Mouse (Mus musculus) E14TG2a.4 (cell line): ENCODE measurements at regions not wholly inside any gene's neighbourhood (a gene's known extent, or its start where the extent isn't known, plus 50 kb on each side); places are given as distances from the start of the nearest gene placed in this dataset.
"Not testable (repeated sequence)": the region's sequence is repeated elsewhere in the genome, so short reads cannot be mapped to it uniquely, and the experiment has no call there.

Experiments
- H3K27me3 ChIP-seq: 2 replicates; pipeline ENCODE4 v1.6.1; 2014; ENCODE audit warnings: low read length, control low read depth; ENCODE audit not compliant: insufficient read depth
- H3K36me3 ChIP-seq: 2 replicates; pipeline ENCODE4 v1.6.1; 2014; ENCODE audit warnings: low read length, control low read depth; ENCODE audit not compliant: insufficient read depth
- H3K4me1 ChIP-seq: replicated peaks from 2 replicates; pipeline ENCODE4 v1.6.1; 2014; ENCODE audit warnings: low read depth, low read length, control low read depth
- H3K4me3 ChIP-seq: replicated peaks from 2 replicates; pipeline ENCODE4 v1.5.1; 2014; ENCODE audit warnings: mild to moderate bottlenecking, low read length
- H3K9me3 ChIP-seq: 2 replicates; pipeline ENCODE4 v1.6.1; 2014; ENCODE audit warnings: low read length, control low read depth
- CTCF ChIP-seq: conservative IDR thresholded peaks from 2 replicates; pipeline ENCODE4 v1.5.1; 2014; ENCODE audit warnings: low read length
- NANOG ChIP-seq: IDR thresholded peaks from 2 replicates; pipeline ENCODE4 v1.6.1; 2014; ENCODE audit warnings: borderline replicate concordance, low read length, mixed read lengths
- POU5F1 ChIP-seq: IDR thresholded peaks from 2 replicates; pipeline ENCODE4 v1.6.1; 2014; ENCODE audit warnings: low read length, borderline replicate concordance

- Histone ChIP-seq H3K4me3 (no peak overlapping the region), H3K4me1 (no peaks in the 10 kb centered on the region), H3K27me3 (no peaks in the 10 kb centered on the region), H3K9me3 (no peaks in the 10 kb centered on the region), H3K36me3 (no peaks in the 10 kb centered on the region)
- TF ChIP-seq CTCF: no peak
Observed at GRCm38 (mm10) chr4:25065347-25065746, 99.1 kb downstream of the Gpr63 start.

- not testable (repeated sequence) for H3K36me3 ChIP-seq, H3K4me1 ChIP-seq, H3K4me3 ChIP-seq
- TF ChIP-seq POU5F1 (0 out of 2 replicates have a peak, but pooled peaks have one; percentile 49), NANOG (peak; percentile 92)
- peaks cover 29% of the 10 kb centered on the region for H3K9me3 ChIP-seq
- peaks cover 37% of the 10 kb centered on the region for H3K27me3 ChIP-seq
Observed at GRCm38 (mm10) chr4:25092731-25093130, 126.5 kb downstream of the Gpr63 start.

GRCm38 (mm10) chr4:25101526-25101925 is 135.3 kb downstream of the Gpr63 start:
- TF ChIP-seq POU5F1 (no peak), NANOG (no peak), CTCF (no peak)
- Histone ChIP-seq H3K27me3 (peaks cover 26% of the 10 kb centered on the region), H3K36me3 (no peaks in the 10 kb centered on the region), H3K9me3 (peaks cover 6% of the 10 kb centered on the region; the same call in 1 of the 2 replicates), H3K4me3 (no peak overlapping the region), H3K4me1 (no peaks in the 10 kb centered on the region)

- no peak for TF ChIP-seq NANOG
- no peak for TF ChIP-seq CTCF
- TF ChIP-seq POU5F1: no peak
- Histone ChIP-seq H3K27me3 (no peaks in the 10 kb centered on the region), H3K4me3 (no peak overlapping the region), H3K36me3 (no peaks in the 10 kb centered on the region), H3K4me1 (no peaks in the 10 kb centered on the region), H3K9me3 (peaks cover 23% of the 10 kb centered on the region)
Observed at GRCm38 (mm10) chr4:25141259-25141658, 101.4 kb downstream of the Fhl5 start.
